Mouse (Mus musculus): ENCODE data around the gene Specc1. TPM values are rescaled to one million over a fixed set of nuclear protein-coding genes. Genes with fewer than 3 reads are reported as not detected.
A peak's percentile ranks its signal among the peaks of the same experiment; 100 is the strongest.

Specc1 gene
- total RNA-seq, 2 experiments from 2014 or later: 9.8 to 12.1 TPM

DNA sequence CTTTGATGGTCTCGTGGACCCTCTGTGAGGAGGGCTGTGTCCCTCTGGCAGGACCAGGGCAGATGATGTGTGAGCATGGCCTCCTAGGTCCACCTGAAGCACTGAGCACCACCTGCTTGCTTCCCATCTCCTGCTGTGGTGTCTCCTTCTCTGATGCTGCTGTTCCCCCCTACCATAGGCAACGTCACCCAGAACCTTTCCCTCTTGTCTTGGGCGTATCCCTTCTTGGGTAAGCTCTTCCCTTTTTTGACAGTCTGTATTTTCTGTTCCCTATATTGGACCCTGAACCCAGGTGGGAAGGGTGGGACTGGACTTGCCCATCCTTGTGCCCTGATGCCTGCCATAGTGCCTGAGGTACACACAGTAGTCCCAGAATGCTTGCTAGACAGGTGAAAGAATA is 56.9 kb downstream of the Specc1 start:
- no peak for DNase-seq (ENCODE audit: low spot score in 2 of 2)

DNA sequence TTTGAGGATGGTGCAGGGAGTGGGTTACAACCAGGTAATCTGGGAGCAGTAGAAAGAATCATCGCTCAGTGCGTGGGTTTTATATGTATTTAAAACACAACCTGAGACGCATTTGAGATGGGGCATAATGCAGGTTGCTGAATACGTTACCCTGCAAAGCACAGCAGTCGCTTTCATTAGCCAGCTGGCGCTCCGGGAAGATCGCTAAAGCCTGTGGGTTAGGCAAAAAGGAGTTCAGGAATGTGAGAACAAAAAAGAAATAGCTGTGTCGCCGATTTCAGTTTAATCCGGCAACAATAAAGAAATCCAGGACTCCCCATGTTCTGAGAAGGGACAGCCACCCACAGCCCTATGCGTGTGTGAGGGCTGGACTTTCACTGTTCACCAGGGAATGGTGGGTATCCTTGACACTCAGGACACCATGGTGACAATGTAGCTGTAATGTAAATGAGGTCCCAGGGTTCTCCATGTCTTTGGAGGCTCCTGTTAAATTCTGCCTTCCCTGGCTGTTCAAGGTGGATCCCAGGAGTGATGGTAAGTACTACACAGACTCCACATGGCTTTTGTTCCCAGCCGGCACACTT is 58.6 kb downstream of the Specc1 start:
- DNase-seq (ENCODE audit: low spot score in 2 of 2): no peak

DNA sequence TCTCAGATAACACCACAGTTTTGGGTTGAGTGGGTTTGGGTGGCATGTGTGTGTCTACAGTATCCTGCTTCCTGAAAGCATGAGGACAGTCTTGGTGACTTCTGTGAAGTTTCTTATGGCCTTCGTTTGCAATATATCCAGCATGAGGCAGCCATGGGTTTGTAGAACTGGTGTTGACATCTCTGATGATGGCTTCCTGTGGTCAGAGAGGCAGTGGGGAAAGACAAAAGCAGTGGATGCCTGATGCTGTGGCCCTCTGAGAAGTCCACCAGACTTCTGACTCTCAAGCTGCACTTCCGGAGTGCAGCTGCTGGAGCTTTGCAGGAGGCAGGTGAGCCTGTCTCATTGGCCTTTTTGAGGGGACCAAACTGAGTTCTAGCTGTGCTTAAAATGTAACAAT is 60.4 kb downstream of the Specc1 start:
- no peak for DNase-seq (ENCODE audit: low spot score in 2 of 2)

DNA sequence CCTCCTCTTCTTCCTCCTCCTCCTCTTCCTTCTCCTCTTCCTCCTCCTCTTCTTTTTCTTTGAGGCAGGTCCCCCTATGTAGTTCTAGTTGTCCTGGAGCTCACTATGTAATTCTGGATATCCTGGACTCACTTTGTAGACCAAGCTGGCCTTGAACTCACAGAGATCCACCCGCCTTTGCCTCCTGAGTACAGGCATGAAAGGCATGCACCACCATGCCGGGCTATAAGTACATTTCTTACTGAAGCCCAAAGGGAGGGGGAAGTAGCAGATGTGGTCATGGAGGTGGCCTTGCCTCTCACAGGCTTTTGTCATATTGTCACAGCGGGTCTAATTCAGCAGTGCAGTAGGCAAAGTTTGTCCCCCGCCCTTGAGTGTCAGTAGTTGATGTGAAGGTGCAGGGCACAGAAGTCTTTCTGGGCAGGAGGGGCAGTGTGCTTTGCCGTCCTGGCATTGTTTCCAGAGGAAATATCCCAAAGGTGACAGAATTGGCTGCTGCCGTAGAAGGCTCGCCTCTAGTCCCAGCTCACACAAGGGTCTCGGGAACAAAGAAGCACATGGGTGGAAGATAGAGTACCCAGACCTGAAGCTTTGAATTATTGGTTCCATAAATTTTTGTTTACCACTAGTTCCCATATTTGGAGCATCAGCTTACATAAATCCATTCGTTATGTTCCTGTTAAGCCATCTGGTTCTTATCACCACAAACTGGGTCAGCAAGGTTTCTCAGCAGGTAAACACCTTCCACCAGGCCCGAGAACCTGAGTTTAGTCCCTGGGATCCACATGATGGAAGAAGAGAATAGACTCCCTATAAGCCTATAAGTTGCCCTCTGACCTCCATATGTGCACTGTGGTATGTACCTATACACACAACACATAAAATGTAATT is 62.0 kb downstream of the Specc1 start:
- DNase-seq (ENCODE audit: low spot score in 2 of 2): no peak

DNA sequence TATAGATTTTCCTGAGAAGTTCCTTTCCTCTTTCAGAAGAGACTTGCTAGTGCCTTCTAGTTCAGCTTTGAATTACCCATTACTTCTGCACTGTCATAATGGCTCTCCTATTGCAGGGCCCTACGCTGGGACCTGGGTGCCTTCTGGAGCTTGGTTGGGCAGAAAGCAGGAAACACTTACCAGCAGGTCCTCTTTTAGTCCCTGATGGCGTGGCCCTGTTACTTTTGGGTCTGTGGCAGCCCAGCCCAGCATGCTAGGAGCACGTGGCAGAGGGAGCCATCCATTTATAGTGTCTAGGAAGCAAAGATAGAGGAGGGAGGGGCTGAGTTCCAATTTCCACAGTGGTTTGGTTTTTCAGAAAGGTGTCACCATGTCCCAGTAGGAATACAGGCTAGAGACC is 63.3 kb downstream of the Specc1 start:
- no peak for DNase-seq (ENCODE audit: low spot score in 2 of 2)

DNA sequence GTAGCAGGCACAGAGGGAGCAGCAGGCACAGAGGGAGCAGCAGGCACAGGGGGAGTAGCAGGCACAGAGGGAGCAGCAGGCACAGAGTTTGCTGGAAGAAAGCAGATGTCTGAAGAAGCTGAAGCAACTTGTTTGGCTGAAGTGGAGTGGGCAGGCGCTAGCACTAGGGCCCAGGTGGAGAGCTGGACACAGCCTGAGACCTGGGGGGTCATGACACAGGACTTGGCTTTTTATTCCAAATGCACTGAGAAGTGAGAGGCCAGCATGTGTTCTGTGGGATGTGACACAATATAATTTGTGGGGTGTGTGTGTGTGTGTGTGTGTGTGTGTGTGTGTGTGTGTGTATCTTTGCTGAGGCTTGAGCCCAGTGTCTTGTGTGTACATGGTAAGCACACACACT is 64.3 kb downstream of the Specc1 start:
- no peak for DNase-seq (ENCODE audit: low spot score in 2 of 2)

DNA sequence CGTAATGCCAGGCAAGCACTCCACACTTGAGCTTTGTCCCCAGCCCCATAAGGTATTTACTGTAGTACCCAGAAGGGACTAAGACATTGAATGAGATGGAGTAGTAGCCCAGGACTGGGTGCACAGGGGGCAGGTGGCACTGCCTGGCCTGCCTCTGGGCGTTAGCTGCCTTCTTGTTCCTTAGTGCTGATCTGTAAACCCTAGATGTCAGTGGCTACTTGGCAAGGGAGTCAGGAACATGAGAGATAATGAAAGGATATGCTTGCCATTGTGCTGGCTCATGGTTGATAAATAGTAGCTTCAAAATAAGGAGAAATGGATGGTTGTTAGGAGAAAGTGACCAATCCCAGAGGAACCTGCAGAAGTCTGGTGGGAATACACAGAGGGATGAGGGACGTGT is 65.5 kb downstream of the Specc1 start:
- DNase-seq (ENCODE audit: low spot score in 2 of 2): no peak

DNA sequence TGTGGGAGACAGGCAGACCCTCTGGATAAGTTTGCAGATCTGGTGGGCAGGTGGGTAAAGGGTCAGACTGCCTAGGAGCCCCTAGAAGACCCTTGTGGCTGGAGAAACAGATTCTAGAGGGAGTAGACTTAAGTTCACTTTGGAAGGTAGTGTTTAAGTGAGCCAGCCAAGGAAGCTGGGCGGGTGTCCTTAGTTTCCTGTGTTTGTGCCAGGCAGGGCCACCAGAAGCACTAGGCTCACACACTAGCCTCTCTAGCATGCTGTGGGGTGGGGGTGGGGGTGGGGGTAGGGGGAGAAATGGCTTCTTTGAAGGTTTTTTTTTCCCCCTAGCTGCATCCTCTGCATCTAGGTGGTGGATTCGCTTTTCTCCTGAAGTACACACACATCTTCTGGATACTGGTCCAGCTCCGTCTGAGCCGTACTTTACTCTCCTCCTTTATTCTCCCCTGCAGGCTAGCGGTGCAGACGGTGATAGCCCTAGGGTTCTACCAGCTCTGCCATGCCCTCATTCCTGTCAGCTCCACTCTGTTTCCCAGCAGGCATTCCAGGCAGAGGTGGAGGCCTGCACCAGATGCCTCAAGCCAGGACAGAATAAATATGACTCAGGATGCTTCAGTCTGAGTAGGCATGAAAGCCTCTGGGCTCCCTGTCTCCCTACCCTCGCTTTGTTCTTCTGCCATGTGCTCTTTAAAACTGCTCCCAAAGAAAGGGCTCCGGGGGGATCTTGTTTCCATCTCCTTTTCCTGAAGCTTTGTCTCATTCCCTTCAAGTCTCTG is 66.3 kb downstream of the Specc1 start:
- DNase-seq (ENCODE audit: low spot score in 2 of 2): no peak

DNA sequence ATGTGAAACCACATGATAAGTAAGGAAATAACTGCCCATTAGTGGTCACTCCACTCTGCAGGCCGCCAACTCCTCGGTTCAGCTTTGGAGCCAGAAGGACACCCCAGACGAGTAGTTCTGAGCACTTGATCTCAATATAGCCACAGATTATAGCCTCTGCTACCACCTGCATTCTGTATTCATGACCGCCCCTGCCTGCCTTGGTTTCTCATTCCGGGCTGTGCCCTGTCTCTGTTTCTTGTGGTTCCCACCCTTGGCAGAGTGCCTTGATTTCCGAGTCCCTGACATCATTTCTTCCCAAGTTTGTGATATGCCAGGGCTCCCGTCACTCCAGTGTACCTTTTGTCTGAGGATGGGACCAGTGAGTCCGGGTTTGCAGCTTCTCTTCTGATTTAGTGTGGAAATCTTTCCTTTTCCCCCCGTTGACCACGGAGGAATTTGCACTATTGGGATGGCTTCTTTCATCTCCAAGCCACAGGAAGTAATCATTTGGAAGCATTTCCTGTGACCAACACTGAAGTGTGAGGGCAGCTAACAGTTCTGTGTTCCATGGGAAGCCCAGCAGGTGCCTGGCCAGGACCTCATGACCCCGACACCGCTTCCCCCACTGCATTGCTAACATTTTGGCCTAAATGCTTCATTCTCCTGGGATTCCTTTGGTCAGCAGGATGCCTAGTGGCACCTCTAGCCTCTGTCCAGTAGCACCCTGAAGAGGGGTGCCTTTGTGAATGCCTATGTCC is 67.1 kb downstream of the Specc1 start:
- no peak for DNase-seq (ENCODE audit: low spot score in 2 of 2)

DNA sequence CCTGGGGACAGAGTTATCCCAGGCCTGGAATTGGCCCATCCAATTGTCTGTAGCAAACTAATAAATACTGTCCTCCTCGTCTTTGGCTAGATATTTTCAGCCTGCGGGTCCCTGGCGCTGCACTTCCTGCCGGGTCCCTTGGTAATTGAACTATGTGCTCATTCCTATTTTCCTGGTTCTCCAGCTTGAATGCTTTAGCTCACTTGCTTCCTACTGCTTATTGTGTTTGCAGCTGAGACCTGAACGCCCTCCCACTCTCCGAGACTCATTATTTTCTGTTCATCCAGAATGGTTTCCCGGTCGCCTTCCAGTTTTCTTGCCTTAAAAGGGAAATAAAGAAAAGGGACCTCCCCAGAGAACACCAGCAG is 67.7 kb downstream of the Specc1 start:
- DNase-seq (ENCODE audit: low spot score in 2 of 2): no peak

DNA sequence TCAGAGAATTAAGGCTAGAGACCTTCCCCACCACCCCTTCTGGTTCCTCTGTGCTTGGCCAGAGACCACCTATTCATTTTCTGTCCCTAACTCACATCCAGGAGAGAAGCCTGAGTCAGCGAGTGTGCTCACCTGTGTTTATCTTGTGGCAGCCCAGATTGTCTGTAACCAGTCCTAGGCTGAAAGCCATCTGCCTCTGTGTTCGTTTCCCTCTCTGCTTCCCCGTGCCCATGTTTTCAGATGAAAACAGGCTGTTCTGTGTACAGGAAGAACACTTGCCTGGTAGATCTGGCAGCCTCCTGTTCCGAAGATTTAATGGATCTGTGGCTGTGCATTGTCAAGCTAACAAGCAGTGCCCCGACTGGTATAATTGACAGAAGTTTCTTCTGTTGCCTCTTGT is 68.4 kb downstream of the Specc1 start:
- no peak for DNase-seq (ENCODE audit: low spot score in 2 of 2)

DNA sequence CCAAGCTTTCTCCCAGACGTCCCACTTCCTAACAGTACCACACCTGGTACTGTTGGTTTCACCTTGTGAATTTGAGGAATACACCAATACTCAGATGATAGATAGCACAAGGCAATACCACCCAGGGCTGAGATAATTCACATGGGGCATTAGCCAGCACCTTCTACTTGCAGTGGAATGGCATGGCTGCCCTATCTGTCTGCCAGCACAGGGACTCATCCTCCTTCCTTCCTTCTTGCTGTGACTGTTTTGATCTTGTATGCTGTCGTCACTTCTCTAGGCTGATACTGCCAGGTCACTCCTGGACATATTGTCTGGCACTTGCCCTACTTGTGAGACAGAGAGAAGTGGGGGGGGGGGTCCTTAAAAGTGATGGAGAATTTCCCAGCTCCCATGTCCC is 69.2 kb downstream of the Specc1 start:
- no peak for DNase-seq (ENCODE audit: low spot score in 2 of 2)

DNA sequence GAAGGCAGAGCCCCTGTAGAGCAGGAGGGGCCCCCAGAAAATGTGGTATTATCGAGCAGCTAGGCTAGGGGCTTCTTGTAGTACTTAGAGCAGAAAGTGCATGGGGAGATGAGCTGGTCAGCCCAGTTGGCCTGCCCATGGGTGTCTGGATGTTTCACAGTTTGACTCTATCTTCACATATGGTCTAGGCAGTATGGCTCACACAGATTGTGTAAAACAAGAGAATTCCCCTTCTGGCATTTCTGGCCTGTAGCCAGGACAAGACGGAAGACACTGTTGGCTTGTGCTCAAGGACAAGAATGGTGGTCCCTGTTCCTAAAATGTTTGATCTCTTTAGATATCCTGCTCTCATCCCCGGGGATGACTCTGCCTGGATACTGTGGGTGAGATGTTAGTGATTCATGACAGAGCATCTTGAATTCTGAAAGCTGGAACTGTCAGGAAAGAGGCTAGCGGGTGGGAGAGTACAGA is 69.8 kb downstream of the Specc1 start:
- no peak for DNase-seq (ENCODE audit: low spot score in 2 of 2)

DNA sequence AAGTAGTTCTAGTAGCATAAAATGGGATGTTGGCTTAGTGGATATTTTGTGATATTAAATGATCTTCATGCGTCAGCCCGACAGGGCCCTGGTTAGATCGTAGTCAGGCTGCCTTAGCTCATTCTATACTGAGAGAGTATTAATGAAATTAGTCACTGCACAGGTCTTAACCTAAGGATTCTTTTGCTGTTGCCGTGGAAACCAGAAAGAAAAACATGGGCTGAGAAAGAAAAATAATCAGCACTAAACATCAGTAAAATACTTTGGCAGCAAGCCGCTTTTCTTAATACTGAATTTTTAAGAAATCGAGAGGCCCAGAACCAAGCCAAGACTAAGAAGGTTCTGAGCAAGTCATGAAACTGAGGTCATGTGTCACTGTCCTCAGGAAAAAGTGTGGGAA is 70.7 kb downstream of the Specc1 start:
- no peak for DNase-seq (ENCODE audit: low spot score in 2 of 2)

DNA sequence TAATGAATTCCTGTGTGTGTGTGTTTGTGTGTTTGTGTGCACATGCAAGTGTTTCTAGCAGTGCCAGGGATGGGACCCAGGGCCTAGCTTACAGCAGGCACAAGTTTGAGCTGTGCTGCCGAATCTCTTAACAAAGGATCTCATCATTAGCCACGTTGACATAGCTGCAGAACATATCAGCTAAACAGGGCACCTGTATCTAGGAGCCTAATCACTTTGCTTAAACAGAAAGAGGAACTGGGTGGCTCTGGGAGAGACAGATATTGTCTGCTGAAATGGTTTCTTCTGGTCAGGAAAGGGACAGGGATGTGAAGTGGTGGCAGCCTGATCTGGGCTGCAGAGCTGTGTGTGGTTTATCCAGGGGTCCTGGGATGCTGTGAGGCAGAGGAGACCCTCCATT is 71.1 kb downstream of the Specc1 start:
- DNase-seq (ENCODE audit: low spot score in 2 of 2): no peak

DNA sequence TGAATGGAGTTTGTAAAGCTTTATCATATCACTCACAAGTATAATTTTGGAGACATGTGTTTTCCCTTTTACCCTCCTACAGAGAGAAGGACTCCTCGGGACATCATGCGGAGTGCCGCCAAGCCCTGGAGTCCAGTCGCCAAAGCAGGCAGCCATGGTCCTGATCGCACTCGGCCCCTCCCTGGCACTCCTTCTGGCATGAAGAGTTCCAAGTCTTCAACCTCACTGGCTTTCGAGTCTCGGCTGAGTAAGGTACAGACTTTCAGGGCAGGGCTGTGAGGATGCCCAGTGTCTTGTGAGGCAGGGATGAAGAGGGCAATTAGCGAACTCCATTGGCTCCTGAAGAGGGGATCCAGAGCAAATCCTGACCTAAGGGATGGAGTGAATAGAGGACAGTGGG is 72.6 kb downstream of the Specc1 start:
- no peak for DNase-seq (ENCODE audit: low spot score in 2 of 2)

DNA sequence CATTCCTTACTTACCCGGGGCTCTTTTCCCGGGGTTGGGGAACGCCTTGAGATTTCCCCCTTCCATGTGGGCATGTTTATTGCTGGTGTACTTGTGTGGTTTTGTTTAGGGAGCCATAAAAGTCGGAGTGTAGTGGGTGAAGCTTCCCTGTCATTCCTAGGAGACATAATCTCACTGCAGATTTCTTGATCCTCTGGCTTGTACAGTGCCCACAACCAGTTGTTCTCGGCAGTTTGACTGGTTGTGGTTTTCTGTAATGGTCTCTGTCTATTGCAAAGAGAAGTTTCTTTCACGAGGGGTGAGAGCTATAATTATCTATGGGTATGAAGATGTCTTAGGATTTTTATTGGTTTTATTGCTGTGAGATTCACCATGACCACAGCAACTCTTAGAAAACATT is 78.0 kb downstream of the Specc1 start:
- no peak for DNase-seq (ENCODE audit: low spot score in 2 of 2)

DNA sequence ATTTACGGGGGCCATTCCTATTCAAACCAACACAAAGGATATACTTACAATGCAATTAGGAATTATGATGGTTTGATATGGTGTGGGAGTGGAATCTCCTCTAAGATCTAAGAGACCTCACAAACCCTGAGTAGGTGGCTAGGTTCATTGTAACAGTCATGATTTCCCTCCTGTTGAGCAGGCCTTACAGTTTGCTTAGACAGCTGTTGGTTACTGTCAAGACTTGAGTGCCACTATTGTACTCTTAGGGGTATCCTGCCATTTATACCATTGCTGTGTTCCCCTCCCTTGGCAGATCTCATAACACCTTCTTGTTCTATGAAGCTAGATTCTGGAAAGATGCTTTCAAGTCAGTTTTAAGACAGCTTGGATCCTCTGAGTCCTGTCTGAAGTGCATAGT is 78.7 kb downstream of the Specc1 start:
- no peak for DNase-seq (ENCODE audit: low spot score in 2 of 2)

DNA sequence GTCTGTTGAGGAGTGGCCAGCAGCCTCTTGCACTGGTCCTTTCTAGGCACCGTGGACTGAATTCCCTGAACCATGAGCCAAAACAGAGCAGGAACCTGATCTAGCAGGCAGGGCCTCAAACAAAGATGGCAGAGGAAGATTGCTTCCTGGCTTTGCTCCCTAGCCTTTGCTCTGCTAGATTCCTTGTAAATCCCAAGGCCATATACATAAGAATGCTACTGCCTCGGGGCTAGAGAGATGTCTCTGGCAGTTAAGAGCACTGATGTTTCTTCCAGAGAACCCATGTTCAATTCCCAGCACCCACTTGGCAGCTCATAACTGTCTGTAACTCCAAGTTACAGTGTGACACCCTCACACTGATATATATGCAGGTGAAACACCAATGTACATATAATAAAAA is 83.6 kb downstream of the Specc1 start:
- DNase-seq (ENCODE audit: low spot score in 2 of 2): no peak

DNA sequence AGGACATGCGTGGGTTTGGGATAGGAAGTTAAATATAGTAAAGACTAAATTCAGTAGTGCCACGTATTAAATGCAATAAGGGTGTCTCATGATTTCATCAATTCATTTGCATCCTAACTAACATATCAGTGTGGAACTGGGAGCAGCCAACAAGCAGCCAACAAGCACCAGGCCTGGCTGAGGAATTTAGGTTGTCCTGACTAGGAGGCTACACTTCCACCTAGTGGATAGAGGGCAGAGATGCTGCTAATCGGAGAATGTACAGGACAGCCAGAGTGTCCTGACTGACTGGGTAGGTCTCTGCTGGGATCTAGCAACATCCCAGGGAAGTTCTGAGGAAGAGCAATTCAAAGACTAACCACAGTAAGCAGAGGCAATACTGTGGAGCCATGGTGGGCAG is 88.1 kb downstream of the Specc1 start:
- peak in 1 of 2 experiments; percentile 22 for DNase-seq (ENCODE audit: low spot score in 2 of 2)

DNA sequence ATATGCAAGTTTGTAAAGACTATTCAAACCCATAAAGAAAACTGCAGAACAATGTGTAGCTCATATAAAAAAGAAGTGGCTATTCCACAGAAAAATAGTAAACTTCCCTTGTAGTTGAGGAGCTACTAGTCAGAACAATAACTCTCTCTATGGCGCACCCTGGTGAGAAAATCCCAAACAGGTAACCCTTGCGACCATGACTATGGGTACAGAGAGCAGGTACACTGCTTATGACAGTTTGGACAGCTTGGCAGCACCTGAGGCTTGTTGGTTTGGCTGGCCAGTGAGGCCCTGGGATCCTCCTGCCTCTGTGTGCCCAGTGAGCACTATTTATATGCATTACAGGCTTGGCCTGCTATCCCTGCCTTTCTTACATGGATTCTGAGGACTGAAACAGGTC is 89.4 kb downstream of the Specc1 start:
- DNase-seq (ENCODE audit: low spot score in 2 of 2): no peak
